8 mouse cellular contexts compared by ENCODE assay signal in genomic region chr2:17732210-17732609, GRCm38 (mm10). TPM values are rescaled to one million over a fixed set of nuclear protein-coding genes. Genes with fewer than 3 reads are reported as not detected.
DNase-seq lines count a peak whose midpoint lies in the region; ATAC-seq and TF ChIP-seq lines count a peak whose summit lies in the region.

No protein-coding gene starts in this region.

- H3K9me3 ChIP-seq in intestine, embryonic 15.5 days, result no peaks in the 10 kb centered on the region
- H3K9me3 ChIP-seq in intestine, postnatal 0 days (ENCODE audit: control insufficient read depth), result no peaks in the 10 kb centered on the region
- H3K9me3 ChIP-seq in forebrain, embryonic 13.5 days (replicated peaks), result no peaks in the 10 kb centered on the region
- H3K9me3 ChIP-seq in midbrain, embryonic 13.5 days, result no peaks in the 10 kb centered on the region

- WGBS in intestine, embryonic 15.5 days, result 57% methylated on average over 7 of the region's 7 CpGs
- 65% methylated on average over 7 of the region's 7 CpGs for WGBS in intestine, postnatal 0 days
- WGBS in forebrain, embryonic 13.5 days, result 25% methylated on average over 7 of the region's 7 CpGs
- WGBS in midbrain, embryonic 13.5 days, result 13% methylated on average over 7 of the region's 7 CpGs

- intact Hi-C loops in left cerebral cortex, postnatal 10 days (cut with DNase I), result loop anchor here (5.0 to 10.0 kb wide), 3 partner anchors 90 to 307 kb away; no protein-coding TSS in a partner anchor

- no peak for TF ChIP-seq CTCF in intestine, postnatal 0 days (IDR thresholded peaks at IDR 0.05; ENCODE audit: low read depth)
- no peak for TF ChIP-seq CTCF in cortical plate, adult 2 months (IDR thresholded peaks at IDR 0.05; ENCODE audit: extremely low read depth, insufficient read depth, low read length)

- H3K9ac ChIP-seq in intestine, embryonic 15.5 days, result no peak overlapping the region
- no peak overlapping the region for H3K9ac ChIP-seq in intestine, postnatal 0 days (ENCODE audit: low read depth, low read length)
- no peak overlapping the region for H3K9ac ChIP-seq in forebrain, embryonic 13.5 days
- H3K9ac ChIP-seq in midbrain, embryonic 13.5 days (replicated peaks), result no peak overlapping the region

- TF ChIP-seq POLR2A in cortical plate, adult 2 months (IDR thresholded peaks at IDR 0.05; ENCODE audit: extremely low read depth, insufficient read depth, low read length), result no peak

- peaks cover 24% of the 10 kb centered on the region for H3K27me3 ChIP-seq in intestine, embryonic 15.5 days (replicated peaks)
- peaks cover 24% of the 10 kb centered on the region for H3K27me3 ChIP-seq in intestine, postnatal 0 days (replicated peaks; ENCODE audit: control insufficient read depth, insufficient read depth, low read length)
- peaks cover 27% of the 10 kb centered on the region for H3K27me3 ChIP-seq in forebrain, embryonic 13.5 days
- peaks cover 75% of the 10 kb centered on the region for H3K27me3 ChIP-seq in midbrain, embryonic 13.5 days

- ATAC-seq in intestine, embryonic 15.5 days, result no peak
- ATAC-seq in intestine, postnatal 0 days, result no peak
- no peak for ATAC-seq in forebrain, embryonic 13.5 days
- no peak for ATAC-seq in midbrain, embryonic 13.5 days
- no peak for ATAC-seq in monocyte, adult 5-6 weeks (replicated peaks; ENCODE audit: insufficient number of reproducible peaks, low FRiP score, low TSS enrichment, poor library complexity, severe bottlenecking)

- H3K36me3 ChIP-seq in intestine, embryonic 15.5 days, result no peaks in the 10 kb centered on the region
- H3K36me3 ChIP-seq in intestine, postnatal 0 days (ENCODE audit: control insufficient read depth, insufficient read depth), result no peaks in the 10 kb centered on the region
- no peaks in the 10 kb centered on the region for H3K36me3 ChIP-seq in forebrain, embryonic 13.5 days (ENCODE audit: poor library complexity, severe bottlenecking)
- no peaks in the 10 kb centered on the region for H3K36me3 ChIP-seq in midbrain, embryonic 13.5 days

- 0 out of 2 replicates have a peak overlapping the region, but pooled peaks have one; percentile 99 for H3K4me2 ChIP-seq in intestine, embryonic 15.5 days (replicated peaks)
- H3K4me2 ChIP-seq in intestine, postnatal 0 days (replicated peaks; ENCODE audit: low read depth), result no peak overlapping the region
- H3K4me2 ChIP-seq in forebrain, embryonic 13.5 days, result peak overlapping the region; percentile 95
- peak overlapping the region; percentile 98 for H3K4me2 ChIP-seq in midbrain, embryonic 13.5 days (replicated peaks)

- H3K4me3 ChIP-seq in intestine, embryonic 15.5 days (replicated peaks), result no peak overlapping the region
- H3K4me3 ChIP-seq in intestine, postnatal 0 days (ENCODE audit: low read depth, low read length), result no peak overlapping the region
- H3K4me3 ChIP-seq in cortical plate, adult 2 months (ENCODE audit: insufficient read depth, low read length), result peak overlapping the region; percentile 3; the same call in 1 of the 2 replicates
- H3K4me3 ChIP-seq in forebrain, embryonic 13.5 days, result no peak overlapping the region
- 0 out of 2 replicates have a peak overlapping the region, but pooled peaks have one; percentile 68 for H3K4me3 ChIP-seq in midbrain, embryonic 13.5 days (replicated peaks)

- peaks cover 12% of the 10 kb centered on the region for H3K4me1 ChIP-seq in intestine, embryonic 15.5 days (replicated peaks)
- H3K4me1 ChIP-seq in intestine, postnatal 0 days (replicated peaks; ENCODE audit: control insufficient read depth, insufficient read depth, low read length), result no peaks in the 10 kb centered on the region
- peaks cover 4% of the 10 kb centered on the region; the same call in 1 of the 2 replicates for H3K4me1 ChIP-seq in cortical plate, adult 2 months (ENCODE audit: control insufficient read depth, insufficient read depth, low read length)
- peaks cover 21% of the 10 kb centered on the region for H3K4me1 ChIP-seq in forebrain, embryonic 13.5 days
- peaks cover 26% of the 10 kb centered on the region for H3K4me1 ChIP-seq in midbrain, embryonic 13.5 days (replicated peaks)

- no peak overlapping the region for H3K27ac ChIP-seq in intestine, embryonic 15.5 days
- H3K27ac ChIP-seq in intestine, postnatal 0 days (ENCODE audit: low read depth, low read length), result no peak overlapping the region
- 0 out of 2 replicates have a peak overlapping the region, but pooled peaks have one; percentile 11 for H3K27ac ChIP-seq in cortical plate, adult 2 months (ENCODE audit: insufficient read depth, low read length)
- no peak overlapping the region for H3K27ac ChIP-seq in forebrain, embryonic 13.5 days
- no peak overlapping the region for H3K27ac ChIP-seq in midbrain, embryonic 13.5 days

- no peak for DNase-seq in urinary bladder, postnatal 25 days (ENCODE audit: low spot score)
- DNase-seq in left cerebral cortex, postnatal 10 days (ENCODE audit: extremely low spot score in 1 of 2, low spot score in 2 of 2), result no peak

RNA-seq across cellular contexts. Expression of gene Nebl, which starts 0.9 kb away (rescaled TPM):
- polyA plus RNA-seq in intestine, embryonic 15.5 days (2015; fragmentation: Nextera tagmentation; extraction: Ambion mirVana), result 0.43 and 1.1 TPM in 2 replicates
- 0.22 and 0.33 TPM in 2 replicates for polyA plus RNA-seq in intestine, postnatal 0 days (2015; fragmentation: Nextera tagmentation; extraction: Ambion mirVana)
- 36.6 and 46.7 TPM in 2 replicates for polyA plus RNA-seq in cortical plate, adult 2 months (2012; rRNA removed)
- polyA plus RNA-seq in forebrain, embryonic 13.5 days (2015; fragmentation: Nextera tagmentation; extraction: Ambion mirVana), result 4.5 and 5.7 TPM in 2 replicates
- 5.3 and 5.4 TPM in 2 replicates for polyA plus RNA-seq in midbrain, embryonic 13.5 days (2015; fragmentation: Nextera tagmentation; extraction: Ambion mirVana)
- 10 to 100 TPM; 55.1 to 59.2 TPM for total RNA-seq in left cerebral cortex, postnatal 10 days (2021)
- total RNA-seq in monocyte, adult 5-6 weeks (2017), result 0.11 to 4.9 TPM (median 0.38 TPM) in 3 replicates

Comparison
In these comparisons a context has a peak if more than half of its experiments do, and no peak if none do; other contexts are left out.
1. H3K4me3 ChIP-seq: peak in cortical plate, adult 2 months (single experiment) and midbrain, embryonic 13.5 days (single experiment); none in intestine, embryonic 15.5 days (single experiment), intestine, postnatal 0 days (single experiment) and forebrain, embryonic 13.5 days (single experiment).